Mouse (Mus musculus): ENCODE data around the gene Col8a2. TPM values are rescaled to one million over a fixed set of nuclear protein-coding genes. Genes with fewer than 3 reads are reported as not detected.

The Col8a2 gene
- polyA plus RNA-seq, 1 experiment from 2014 or later = 3.1 TPM

DNA sequence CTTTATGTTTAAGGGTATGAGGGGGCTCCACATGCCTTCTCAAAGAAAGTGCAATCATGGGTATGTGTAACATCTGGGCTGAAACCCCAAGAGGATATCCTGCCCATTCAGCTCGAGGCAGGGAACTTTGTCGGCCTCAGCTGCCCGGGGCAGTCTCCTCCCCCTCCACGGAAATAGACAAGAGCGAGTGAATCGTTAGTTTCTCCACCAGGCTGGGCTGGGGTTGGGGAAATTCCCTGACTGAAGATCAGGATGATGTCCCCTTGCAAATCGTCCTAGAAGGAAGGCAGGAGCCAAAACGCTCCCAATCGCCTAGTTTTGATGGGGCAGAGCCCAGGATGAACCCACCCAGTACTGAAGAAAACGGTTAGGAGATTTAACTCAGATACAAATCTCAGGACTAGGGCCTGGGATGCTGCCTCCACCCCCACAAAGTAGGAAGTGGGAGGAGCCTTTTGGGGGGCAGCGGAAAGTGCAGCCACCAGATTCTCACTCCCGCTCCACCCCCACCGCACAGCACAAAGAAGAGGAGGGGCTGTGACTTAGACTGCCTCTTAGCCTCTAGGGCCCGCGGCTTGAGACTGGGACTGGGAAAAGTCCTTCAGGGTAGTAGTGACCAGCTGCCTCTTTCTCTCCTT lies 27.0 kb upstream of the Col8a2 start:
- DNase-seq (ENCODE audit: low spot score) = peak; percentile 69

DNA sequence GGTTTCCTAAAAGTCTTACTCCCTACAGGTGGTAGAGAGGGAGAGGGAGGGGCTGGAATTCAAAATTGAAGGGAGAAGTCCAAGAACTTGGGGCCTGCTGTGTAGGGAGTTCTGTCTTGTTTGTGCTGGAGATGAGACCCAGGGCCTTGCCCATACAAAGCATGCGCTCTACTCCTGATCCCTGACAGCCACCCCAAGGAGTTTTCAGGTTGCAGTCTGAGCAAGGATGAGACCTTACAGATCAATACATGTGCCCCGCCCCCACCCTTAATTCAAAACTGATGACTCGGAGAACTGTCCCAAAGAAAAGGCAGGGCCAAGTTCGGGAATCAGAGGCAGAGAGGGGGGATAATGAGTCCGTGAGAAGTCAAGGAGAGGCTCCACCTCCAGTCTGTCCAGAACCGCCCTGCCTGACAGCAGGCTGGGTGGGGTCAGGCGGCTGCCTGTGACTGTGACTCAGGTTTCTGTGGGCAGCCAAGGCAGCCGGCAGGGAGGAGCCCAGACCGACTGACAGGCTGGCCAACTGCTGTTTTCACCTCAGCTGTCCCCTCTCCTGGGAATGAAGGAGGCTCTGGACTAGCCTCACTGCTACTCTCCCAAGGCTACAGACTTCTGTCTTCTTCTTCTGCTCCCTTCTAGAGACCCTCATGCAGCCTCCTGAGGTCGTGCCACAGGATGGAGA lies 25.9 kb upstream of the Col8a2 start:
- DNase-seq (ENCODE audit: low spot score) = no peak

DNA sequence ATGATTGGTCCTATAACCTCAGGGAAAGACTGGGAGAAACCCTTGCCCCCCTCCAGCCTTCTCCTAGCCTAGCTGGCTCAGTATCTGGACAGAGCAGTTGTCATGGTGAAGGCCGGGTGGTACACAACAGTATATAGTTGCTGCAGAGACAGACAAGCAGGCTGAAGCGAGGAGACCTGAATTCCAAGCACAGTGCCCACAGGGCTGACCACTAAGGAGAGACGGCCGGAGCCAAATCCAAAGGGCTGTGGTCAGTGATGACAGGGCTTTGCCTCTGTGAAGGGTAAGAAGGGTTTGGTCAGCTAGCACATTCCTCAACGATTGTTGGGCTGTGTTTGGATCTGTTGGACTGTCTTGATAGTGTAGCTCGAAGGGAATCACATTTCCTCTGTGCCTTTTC lies 25.3 kb upstream of the Col8a2 start:
- no peak for DNase-seq (ENCODE audit: low spot score)

DNA sequence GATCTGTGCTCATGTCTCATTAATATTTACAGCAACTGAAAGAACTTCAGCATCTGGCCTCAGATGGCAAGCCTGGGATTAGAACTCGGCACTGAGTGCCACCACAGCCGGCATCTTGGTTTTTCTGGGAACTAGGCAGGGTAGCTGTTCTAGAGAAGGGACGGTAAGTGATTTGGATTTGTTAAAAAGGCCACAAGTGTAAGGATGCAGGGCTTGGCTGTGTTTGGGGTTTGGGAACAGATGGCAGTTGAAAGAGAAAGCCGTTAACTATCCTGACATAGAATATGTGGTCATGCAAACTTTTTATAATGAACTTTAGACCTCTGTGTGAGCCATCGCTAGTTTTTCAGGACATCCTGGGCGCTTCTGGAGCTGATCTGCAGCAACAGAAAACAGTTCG lies 24.9 kb upstream of the Col8a2 start:
- DNase-seq (ENCODE audit: low spot score) = no peak

DNA sequence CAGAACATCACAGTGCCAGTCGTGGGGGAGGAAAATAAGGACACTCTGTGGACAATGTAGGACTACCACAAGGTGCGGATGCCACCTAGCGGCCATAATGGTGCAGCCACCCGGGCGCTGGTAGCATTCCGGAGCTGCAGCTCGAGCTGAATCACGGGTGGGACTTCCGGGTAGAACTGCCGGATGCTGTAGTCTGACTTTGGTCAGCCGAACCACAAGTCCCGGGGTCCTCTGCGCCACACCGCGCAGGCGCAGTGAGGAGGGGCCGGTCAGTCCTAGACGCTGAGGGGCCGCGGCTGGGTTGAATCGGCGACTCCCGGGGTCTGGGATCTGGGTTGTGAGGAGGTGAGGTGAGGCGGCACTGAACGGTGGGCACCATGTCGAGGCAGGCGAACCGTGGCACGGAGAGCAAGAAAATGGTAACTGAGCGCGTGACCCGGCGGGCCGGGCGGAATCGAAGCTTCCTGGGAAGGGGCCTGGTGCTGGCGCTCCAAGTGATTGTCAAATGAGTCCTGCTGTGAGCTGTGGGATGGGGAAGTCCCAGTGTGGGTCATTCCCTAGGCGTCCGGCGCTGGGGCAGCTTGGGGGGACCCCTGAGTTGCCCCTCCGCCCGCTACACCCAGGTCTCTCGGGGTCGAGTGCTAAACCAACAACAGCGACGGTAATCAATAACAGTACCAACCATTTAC lies 24.3 kb upstream of the Col8a2 start, which contains the start of gene Trappc3:
Gene Trappc3 (plus strand): TSS at position 207 of the 689 bp plus-strand sequence.
- DNase-seq (ENCODE audit: low spot score) = peak; percentile 97

DNA sequence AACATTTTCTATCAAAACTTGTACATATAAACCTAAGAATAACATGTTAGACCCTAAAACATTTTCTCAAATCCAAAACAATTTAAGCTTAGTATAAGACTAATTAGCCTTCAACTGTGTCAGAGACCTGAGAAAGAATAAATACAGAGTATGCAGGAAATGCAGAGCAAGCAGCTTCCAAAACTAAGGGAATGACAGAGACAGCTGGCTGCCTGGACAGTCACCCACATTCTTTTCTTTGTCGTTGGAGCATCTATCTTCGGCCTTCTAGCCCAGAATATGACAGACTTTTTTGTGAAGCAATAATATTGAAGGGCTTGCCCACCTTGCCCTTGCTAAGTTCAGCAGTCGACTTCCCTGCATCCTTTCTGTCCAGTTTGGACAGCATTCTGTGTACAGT lies 17.3 kb upstream of the Col8a2 start:
- no peak for DNase-seq (ENCODE audit: low spot score)

DNA sequence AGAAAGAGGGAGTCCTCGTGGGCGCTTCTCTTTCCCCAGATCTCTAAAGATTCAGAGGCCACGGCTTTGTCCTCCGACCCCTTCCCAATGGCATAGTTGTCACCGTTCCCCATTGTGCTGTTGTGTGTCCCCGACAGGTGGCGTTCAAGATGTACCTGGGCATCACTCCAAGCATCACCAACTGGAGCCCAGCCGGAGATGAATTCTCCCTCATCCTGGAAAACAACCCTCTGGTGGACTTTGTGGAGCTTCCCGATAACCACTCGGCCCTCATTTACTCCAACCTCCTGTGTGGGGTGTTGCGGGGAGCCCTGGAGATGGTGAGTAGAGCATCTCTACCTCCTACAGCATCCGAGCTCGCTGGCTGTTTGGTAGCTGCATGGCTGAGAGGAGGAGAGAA lies 12.8 kb upstream of the Col8a2 start:
- DNase-seq (ENCODE audit: low spot score) = no peak

DNA sequence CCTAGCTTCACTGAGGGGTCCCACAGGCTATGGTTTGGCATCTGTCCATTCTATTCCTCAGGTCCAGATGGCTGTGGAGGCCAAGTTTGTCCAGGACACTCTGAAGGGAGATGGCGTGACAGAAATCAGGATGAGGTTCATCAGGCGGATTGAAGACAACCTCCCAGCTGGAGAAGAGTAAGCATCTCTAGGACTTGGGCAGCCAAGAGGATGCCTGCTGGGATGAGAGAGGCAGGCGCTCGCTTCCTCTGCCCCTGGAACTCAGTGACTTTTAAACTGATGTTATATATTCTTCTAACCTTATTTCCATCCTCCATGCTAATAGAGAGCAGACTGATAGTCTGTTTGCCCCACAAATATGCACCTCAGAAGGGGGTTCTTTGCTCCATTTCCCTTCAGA lies 11.5 kb upstream of the Col8a2 start:
- DNase-seq (ENCODE audit: low spot score) = no peak

DNA sequence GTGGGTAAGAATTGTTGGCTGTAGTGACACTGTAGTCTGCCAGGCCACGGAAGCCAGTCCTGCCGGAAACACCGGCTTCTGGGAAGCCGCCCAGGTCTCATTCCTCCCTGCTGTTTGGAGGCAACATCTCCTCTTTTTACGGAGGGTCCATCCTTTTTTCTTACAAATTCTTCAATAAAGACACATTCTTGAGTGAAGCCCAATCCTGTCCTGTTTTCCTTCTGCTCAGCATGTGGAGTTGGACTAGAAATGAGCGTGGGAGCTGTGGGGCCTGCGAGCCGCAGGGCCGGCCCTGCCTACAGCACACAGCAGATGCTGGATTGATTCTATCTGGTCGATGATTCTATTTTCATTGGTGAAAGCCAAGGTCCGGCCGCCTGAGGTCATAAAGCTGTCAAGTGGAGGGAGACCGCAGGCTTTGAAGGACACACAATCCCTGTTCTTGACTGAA lies 10.9 kb upstream of the Col8a2 start:
- DNase-seq (ENCODE audit: low spot score) = no peak

DNA sequence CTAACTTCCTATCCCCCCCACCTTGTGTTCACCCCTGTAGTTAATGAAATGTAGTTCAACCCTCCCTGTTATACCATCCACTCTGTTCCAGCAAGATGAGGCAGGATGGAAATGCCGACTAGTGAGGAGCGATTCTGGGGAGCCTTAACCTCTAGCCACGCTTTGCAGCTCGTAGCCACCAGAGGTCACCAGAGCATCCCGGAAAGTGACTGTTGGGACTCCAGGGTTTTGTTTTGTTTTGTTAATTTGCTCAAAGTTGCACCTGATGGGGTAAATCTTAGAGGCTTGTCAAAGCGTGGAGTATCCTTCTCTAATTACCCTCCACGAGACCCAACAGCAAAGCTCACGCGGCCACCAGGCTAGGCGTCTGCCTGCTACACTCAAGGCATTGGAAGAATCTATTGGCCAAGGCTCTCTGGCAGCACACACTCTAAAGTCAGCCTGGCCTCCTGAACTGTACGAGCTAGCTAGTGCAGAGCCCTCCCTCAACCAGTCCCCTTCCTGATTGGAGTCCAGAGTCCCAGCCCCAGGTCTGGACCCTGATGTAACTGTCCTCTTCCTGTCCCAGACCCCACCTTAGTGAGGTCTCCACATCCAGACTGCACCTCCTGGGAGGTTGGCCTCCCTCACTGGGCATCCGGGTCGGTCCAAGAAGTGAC lies 8.6 kb upstream of the Col8a2 start:
- peak; percentile 60 for DNase-seq (ENCODE audit: low spot score)

DNA sequence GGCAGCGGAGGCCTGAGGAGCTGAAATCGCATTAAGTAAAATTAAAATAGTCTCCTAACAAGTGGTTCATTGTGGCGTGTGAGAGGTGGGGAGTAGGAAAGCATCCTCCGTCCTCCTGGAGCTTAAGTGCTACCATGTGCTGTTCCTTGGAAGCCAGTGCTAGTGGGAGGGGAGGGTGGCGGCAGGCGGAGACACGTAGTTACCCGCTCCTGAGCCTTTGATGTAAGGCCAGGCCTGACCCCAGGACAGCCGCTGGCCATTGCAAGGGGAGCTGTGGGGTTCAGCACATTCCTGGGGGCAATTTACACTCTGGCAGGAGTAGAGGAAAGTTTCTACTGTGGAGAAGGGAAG lies 8.1 kb upstream of the Col8a2 start:
- no peak for DNase-seq (ENCODE audit: low spot score)

DNA sequence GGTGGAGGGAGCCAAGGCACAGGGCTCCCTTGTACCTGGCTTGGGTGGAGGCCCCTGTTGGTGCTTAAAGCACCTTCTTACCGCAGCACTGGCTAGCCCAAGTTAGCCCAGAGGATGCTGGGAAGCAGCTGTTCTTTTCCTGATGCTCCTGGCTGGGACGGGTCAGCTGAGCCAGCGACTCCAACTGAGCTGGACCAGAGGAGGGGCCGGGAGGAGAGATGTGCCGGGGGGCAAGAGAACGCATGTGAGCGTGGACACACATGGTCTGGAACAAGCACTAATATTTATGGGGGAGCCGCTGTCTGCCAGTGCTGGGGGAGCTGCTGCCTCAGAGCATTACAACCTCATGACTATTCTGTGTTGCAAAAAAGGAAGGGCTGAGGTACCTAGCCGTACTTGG lies 7.6 kb upstream of the Col8a2 start:
- no peak for DNase-seq (ENCODE audit: low spot score)

DNA sequence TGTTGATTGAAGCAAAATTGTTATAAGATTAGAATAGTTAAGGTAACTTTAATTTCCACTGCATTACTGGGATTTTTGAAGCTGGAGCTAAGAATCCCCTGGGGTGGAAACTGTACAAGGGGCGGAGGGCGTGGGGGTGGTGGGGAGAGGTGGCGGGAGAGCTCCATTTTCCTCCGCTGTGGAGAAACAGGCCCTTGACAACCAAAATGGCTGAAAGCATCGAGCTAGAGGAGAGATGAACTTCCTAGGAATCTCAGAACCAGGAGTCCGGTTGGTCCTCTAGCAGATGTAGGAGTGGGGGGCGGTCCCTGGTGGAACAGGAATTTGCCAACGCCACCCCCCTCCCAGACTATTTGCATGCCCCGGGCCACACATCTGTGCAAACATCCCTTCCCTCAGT lies 4.9 kb upstream of the Col8a2 start:
- DNase-seq (ENCODE audit: low spot score) = no peak

DNA sequence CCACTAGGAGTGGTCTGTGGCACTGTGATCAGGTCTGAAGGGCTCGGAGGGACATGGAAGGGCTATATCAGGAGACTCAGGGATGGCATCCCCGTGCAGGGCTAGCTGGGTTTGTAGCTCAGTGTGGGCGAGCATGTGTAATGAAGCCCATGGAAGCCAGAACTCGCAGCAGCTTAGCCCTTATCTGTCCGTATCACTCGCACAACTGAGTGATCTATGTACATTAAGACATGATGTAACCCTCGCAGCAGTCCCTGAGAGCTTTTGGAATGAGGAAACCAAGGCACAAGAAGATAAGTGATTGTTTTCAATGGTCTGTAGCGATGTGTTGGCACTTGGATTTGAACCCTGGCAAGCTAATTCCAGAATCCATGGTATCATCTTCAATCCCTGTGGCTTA lies 3.0 kb upstream of the Col8a2 start:
- no peak for DNase-seq (ENCODE audit: low spot score)

DNA sequence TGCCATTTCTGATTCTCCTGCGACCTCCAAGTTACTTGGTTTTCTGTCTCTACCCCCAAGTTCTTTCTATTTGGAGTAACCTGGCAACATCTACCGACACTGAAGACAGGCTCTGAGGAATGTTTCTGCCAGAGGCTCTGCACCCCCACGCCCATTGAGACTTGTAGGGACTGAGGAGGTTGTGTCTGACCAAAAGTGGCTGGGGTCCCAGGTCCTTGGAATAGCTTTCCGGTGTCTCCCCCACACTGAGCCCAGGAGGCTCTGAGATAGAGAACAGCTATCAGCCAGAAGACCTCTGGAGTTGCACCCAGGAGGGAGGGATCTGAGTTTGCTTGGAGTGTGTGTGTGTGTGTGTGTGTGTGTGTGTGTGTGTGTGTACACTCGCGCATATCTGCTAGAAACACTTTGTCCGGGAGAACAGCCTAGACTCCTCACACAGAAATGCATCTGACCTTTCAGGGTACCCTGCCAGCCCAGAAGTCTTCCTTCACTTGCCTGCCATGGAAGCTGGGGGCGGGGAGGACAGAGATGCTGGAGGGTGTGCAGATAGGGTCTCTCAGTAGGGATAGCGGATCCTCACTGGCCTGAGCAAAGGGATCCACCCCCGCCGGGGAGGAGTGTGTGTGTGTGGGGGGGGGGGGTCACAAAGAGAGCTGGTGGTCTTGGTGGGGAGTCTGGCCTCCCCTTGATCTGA lies 856 bp downstream of the Col8a2 start:
- DNase-seq (ENCODE audit: low spot score) = no peak

DNA sequence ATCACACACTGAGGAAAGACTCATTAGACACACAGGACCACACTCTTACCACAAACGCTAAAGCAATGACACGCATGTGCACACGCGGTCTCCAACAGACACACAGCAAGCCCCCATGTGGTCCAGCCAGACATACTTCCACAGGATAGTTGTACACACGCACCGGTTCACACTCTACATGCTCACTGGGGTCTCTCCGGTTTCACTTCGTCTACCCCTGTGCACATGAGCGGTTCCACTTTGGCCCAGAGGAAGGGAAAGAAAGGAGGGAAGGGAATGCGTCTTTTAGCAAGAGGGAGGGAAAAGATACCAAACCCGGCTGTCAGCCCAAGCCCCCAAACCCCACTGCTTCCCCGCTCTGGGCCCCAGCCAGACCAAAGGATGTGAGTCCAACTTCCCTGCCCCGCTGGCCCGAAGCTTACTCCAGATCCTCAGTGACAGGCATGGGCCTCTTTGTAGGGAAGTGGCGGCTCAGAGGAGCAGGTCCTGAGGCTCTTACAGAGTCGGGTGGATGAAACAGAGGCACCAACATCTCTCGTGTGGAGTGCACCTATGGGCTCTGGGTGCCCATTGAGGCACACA lies 1.6 kb downstream of the Col8a2 start:
- no peak for DNase-seq (ENCODE audit: low spot score)

DNA sequence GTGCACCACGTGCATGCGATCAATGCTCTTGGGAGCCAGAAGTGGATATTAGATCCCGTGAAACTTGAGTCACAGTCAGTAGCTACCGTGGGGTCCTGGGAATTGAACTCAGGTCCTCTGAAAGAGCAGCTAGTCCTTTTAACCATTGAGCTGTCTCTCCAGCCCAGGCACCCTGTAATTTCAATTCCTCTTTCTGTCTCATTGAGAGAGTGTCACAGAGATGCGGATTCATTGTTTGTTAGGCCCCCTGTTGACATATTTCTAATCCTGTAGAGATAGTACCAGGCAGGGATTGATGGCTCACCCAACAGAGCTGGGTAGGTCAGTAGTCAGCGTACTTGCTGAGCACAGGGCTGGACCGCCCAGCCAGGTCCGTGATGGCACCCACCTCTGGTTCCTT lies 3.7 kb downstream of the Col8a2 start:
- no peak for DNase-seq (ENCODE audit: low spot score)

DNA sequence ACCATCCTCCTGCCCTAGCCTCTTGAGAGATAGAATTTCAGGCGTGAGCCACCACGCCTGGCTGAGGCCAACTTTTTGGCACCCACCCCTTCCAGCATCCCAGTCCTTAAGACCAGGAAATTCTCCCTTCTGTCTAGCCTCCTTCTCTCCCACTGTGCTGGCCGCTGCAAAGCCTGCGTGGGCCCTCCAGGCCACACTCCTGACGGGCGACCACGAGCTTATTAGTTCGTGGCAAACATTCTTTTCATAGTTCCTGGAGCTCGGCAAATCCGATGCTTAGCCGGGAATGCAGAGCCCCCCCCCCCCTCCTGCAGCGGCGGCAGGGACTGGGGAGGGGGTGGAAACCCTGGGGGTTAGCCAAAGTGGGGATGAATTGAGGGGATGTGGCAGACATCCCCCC lies 4.6 kb downstream of the Col8a2 start:
- no peak for DNase-seq (ENCODE audit: low spot score)

DNA sequence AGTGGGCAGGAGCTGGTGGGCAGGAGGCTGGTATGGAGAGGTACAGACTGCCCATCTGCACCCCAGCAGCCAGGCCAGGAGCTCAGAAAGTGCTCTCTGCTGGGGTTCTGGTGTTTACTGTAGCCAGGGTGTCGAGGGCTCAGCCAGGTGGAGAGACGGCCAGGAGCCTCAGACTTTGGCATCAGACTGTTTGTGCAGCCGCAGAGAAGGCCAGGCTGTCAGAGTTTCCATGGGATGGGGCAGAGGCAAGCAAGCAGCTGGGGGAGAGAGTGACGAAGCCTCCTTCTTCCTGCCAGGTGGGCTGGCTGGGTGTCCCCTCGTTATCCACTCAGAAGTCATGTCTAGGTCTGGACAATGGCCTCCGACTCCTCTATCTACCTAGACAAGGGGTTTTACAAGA lies 8.6 kb downstream of the Col8a2 start:
- DNase-seq (ENCODE audit: low spot score) = no peak

DNA sequence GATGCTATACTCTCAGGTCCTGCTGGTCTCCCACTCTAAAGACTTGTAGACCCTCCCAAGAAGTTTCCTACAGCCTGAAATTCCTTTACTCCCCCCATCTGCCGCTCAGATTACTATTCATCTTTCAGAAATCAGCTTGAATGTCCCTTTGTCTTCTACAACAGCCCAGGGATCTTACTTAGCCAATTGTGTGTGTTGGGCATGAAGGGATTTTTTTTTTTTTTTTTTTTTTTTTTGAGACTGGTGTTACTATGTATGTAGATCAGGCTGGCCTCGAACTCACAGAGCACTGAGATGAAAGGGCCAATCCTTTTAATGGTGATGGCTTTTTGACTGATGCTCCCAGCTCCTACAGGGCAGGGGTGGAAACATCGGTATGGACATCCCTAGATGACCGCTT lies 9.3 kb downstream of the Col8a2 start:
- DNase-seq (ENCODE audit: low spot score) = no peak

DNA sequence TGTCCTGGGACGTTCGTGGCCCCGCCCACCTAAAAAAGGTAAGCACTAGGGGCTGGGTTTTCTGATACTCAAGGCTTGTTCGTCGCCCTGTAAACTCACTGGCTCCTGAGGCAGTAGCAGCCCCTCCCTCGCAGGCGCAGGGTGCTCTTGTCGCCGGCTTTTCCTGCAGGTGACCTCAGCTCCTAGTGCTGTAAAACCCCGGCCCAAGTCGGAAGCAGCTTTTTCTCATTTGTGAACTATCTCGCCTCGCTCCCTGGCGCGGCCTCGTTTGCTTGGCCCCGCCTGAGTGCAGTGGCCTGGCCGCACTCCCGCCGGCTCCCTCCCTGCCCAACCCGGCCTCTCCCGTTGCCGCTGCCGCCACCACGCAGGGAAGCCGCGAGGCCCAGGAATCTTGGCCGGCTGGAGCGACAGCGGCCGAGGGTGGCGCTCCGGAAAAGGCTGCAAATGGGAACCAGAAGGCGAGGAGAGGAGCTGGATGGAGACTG lies 10.1 kb downstream of the Col8a2 start:
- peak; percentile 14 for DNase-seq (ENCODE audit: low spot score)

Measured in thymus, postnatal 0 days (tissue).